Mouse (Mus musculus): Measurements from ENCODE around the gene Golga5.
A peak's percentile ranks its signal among the peaks of the same experiment; 100 is the strongest.
"Not testable (repeated sequence)": the region's sequence is repeated elsewhere in the genome, so short reads cannot be mapped to it uniquely, and the experiment has no call there.

The Golga5 gene

GRCm38 (mm10) chr12:102445436-102445835 lies 23.5 kb upstream of the Golga5 start:
- no peak for DNase-seq (ENCODE audit: low read depth)

- DNase-seq (ENCODE audit: low read depth), result no peak
Observed at GRCm38 (mm10) chr12:102450437-102450836, 18.5 kb upstream of the Golga5 start.

GRCm38 (mm10) chr12:102451126-102451851 lies 17.6 kb upstream of the Golga5 start:
- DNase-seq (ENCODE audit: low read depth), result peak; percentile 64

GRCm38 (mm10) chr12:102453581-102453980 lies 15.4 kb upstream of the Golga5 start:
- DNase-seq (ENCODE audit: low read depth), result no peak

GRCm38 (mm10) chr12:102456467-102457193 lies 12.3 kb upstream of the Golga5 start:
- DNase-seq (ENCODE audit: low read depth), result peak; percentile 82

GRCm38 (mm10) chr12:102460014-102460413 lies 8.9 kb upstream of the Golga5 start:
- no peak for DNase-seq (ENCODE audit: low read depth)

- peak; percentile 81 for DNase-seq (ENCODE audit: low read depth)
Observed at GRCm38 (mm10) chr12:102461177-102461576, 7.8 kb upstream of the Golga5 start.

GRCm38 (mm10) chr12:102464650-102465049 lies 4.3 kb upstream of the Golga5 start:
- no peak for DNase-seq (ENCODE audit: low read depth)

GRCm38 (mm10) chr12:102468136-102468535 lies 799 bp upstream of the Golga5 start:
- no peak for DNase-seq (ENCODE audit: low read depth)

GRCm38 (mm10) chr12:102474411-102474810 lies 5.5 kb downstream of the Golga5 start:
- no peak for DNase-seq (ENCODE audit: low read depth)

- DNase-seq (ENCODE audit: low read depth), result no peak
Observed at GRCm38 (mm10) chr12:102480481-102480880, 11.5 kb downstream of the Golga5 start.

- DNase-seq (ENCODE audit: low read depth), result no peak
Observed at GRCm38 (mm10) chr12:102484946-102485345, 16.0 kb downstream of the Golga5 start.

- DNase-seq (ENCODE audit: low read depth), result no peak
Observed at GRCm38 (mm10) chr12:102491911-102492310, 23.0 kb downstream of the Golga5 start.

GRCm38 (mm10) chr12:102495754-102496153 lies 26.8 kb downstream of the Golga5 start:
- not testable (repeated sequence) for DNase-seq (ENCODE audit: low read depth)

GRCm38 (mm10) chr12:102497905-102498304 lies 29.0 kb downstream of the Golga5 start:
- no peak for DNase-seq (ENCODE audit: low read depth)

- DNase-seq (ENCODE audit: low read depth), result no peak
Observed at GRCm38 (mm10) chr12:102498726-102499125, 29.8 kb downstream of the Golga5 start.

- DNase-seq (ENCODE audit: low read depth), result no peak
Observed at GRCm38 (mm10) chr12:102499210-102499609, 30.3 kb downstream of the Golga5 start.

GRCm38 (mm10) chr12:102499723-102500122 lies 30.8 kb downstream of the Golga5 start:
- DNase-seq (ENCODE audit: low read depth), result peak; percentile 30

GRCm38 (mm10) chr12:102501038-102501437 lies 32.1 kb downstream of the Golga5 start:
- DNase-seq (ENCODE audit: low read depth), result no peak

- DNase-seq (ENCODE audit: low read depth), result no peak
Observed at GRCm38 (mm10) chr12:102501848-102502595, 33.1 kb downstream of the Golga5 start.

- no peak for DNase-seq (ENCODE audit: low read depth)
Observed at GRCm38 (mm10) chr12:102505131-102505713, 36.3 kb downstream of the Golga5 start.

- DNase-seq (ENCODE audit: low read depth), result no peak
Observed at GRCm38 (mm10) chr12:102505949-102506348, 37.0 kb downstream of the Golga5 start.

All from naive thymus-derived CD4-positive, alpha-beta T cell, adult 2 months (primary cell).